12 mouse cellular contexts compared by ENCODE assay signal in genomic region chr16:10286513-10287268, GRCm38 (mm10). TPM values are rescaled to one million over a fixed set of nuclear protein-coding genes. Genes with fewer than 3 reads are reported as not detected.
DNase-seq lines count a peak whose midpoint lies in the region; ATAC-seq and TF ChIP-seq lines count a peak whose summit lies in the region.
"Had no signal": no experiment of that assay in that cellular context is flagged by ENCODE, and none has a peak within 500 bp of the region (broad histone marks: within the 10 kb centered on the region; RNA-seq: fewer than 3 reads in every experiment).

No protein-coding gene starts in this region.

- DNase-seq in hindbrain, embryonic 14.5 days (ENCODE audit: low spot score): peak; percentile 30
- no peak for DNase-seq in hindbrain, embryonic 11.5 days (ENCODE audit: low spot score)
- peak; percentile 84 for DNase-seq in 3134 (ENCODE audit: extremely low read depth, insufficient read length, low spot score)
- DNase-seq in MEL (ENCODE audit: low read depth, low spot score): peak; percentile 34
- peak; percentile 28 to 83 for DNase-seq in left cerebral cortex, postnatal 25 days (ENCODE audit: low spot score in 2 of 2)
- DNase-seq in gastrocnemius, postnatal 36 days: no peak
- DNase-seq in cerebellum, adult 8-10 months: no peak
- DNase-seq: adrenal gland, postnatal 25 days; liver, embryonic 13.5 days had no signal

- TF ChIP-seq EP300 in MEL (IDR thresholded peaks at IDR 0.05; ENCODE audit: low read depth in 1 of 2, low read length in 2 of 2): 0 out of 4 replicates have a peak, but pooled peaks have one; percentile 29 to 32

- H3K4me1 ChIP-seq in hindbrain, embryonic 14.5 days (replicated peaks; ENCODE audit: control insufficient read depth, insufficient read depth, low read length): no peaks in the 10 kb centered on the region
- no peaks in the 10 kb centered on the region for H3K4me1 ChIP-seq in hindbrain, embryonic 11.5 days (replicated peaks; ENCODE audit: control insufficient read depth, insufficient read depth, low read length)
- H3K4me1 ChIP-seq in MEL (ENCODE audit: control insufficient read depth in 1 of 2, insufficient read depth in 2 of 2, low read length in 2 of 2): peaks cover 0 to 12% of the 10 kb centered on the region in 2 experiments; a peak in 3 of 4 replicates
- H3K4me1 ChIP-seq: hindbrain, embryonic 15.5 days; liver, embryonic 13.5 days; neural tube, embryonic 15.5 days had no signal

- no peaks in the 10 kb centered on the region for H3K79me2 ChIP-seq in MEL (ENCODE audit: control insufficient read depth, insufficient read depth, low read length, poor library complexity)

- no peak for TF ChIP-seq CTCF in MEL (IDR thresholded peaks at IDR 0.05 in 2 of 3, conservative IDR thresholded peaks at IDR 0.05 in 1 of 3; ENCODE audit: control insufficient read depth in 1 of 3, insufficient read depth in 1 of 3, low read depth in 2 of 3, low read length in 3 of 3, poor library complexity in 1 of 3, severe bottlenecking in 1 of 3)

- TF ChIP-seq POLR2A in MEL (IDR thresholded peaks at IDR 0.05; ENCODE audit: control insufficient read depth in 1 of 2, insufficient read depth in 1 of 2, low read depth in 1 of 2, low read length in 2 of 2, poor library complexity in 1 of 2): no peak

- TF ChIP-seq RAD21 in MEL (IDR thresholded peaks at IDR 0.05; ENCODE audit: low read depth, low read length): no peak

- intact Hi-C loops in left cerebral cortex, postnatal 25 days (cut with DNase I): no loop called here
- intact Hi-C loops in gastrocnemius, postnatal 36 days (cut with DNase I): no loop called here

- no peak overlapping the region for H3K4me3 ChIP-seq in hindbrain, embryonic 14.5 days (replicated peaks; ENCODE audit: low read length)
- no peak overlapping the region for H3K4me3 ChIP-seq in hindbrain, embryonic 11.5 days (ENCODE audit: low read depth, low read length)
- H3K4me3 ChIP-seq in MEL (ENCODE audit: control insufficient read depth in 1 of 2, insufficient read depth in 1 of 2, low read depth in 2 of 2, low read length in 2 of 2): no peak overlapping the region; a peak in 1 of 4 replicates
- H3K4me3 ChIP-seq: hindbrain, embryonic 15.5 days; liver, embryonic 13.5 days; neural tube, embryonic 15.5 days had no signal

- WGBS in hindbrain, embryonic 14.5 days: 82% methylated on average over 9 of the region's 9 CpGs
- 83% methylated on average over 9 of the region's 9 CpGs for WGBS in hindbrain, embryonic 11.5 days

- no peaks in the 10 kb centered on the region for H3K9me3 ChIP-seq in hindbrain, embryonic 14.5 days (ENCODE audit: control insufficient read depth, low read length)
- H3K9me3 ChIP-seq in hindbrain, embryonic 11.5 days (ENCODE audit: control insufficient read depth, low read length): no peaks in the 10 kb centered on the region
- H3K9me3 ChIP-seq in MEL (replicated peaks; ENCODE audit: insufficient read depth, low read length): no peaks in the 10 kb centered on the region
- H3K9me3 ChIP-seq: hindbrain, embryonic 15.5 days; liver, embryonic 13.5 days; neural tube, embryonic 15.5 days had no signal

- no peak overlapping the region for H3K4me2 ChIP-seq in hindbrain, embryonic 14.5 days (replicated peaks)
- no peak overlapping the region for H3K4me2 ChIP-seq in hindbrain, embryonic 11.5 days (replicated peaks; ENCODE audit: low read depth, low read length)
- H3K4me2 ChIP-seq: hindbrain, embryonic 15.5 days; liver, embryonic 13.5 days; midbrain, embryonic 11.5 days; neural tube, embryonic 15.5 days had no signal

- H3K27ac ChIP-seq in hindbrain, embryonic 14.5 days: no peak overlapping the region
- no peak overlapping the region for H3K27ac ChIP-seq in hindbrain, embryonic 11.5 days (ENCODE audit: low read depth, low read length)
- peak overlapping the region; percentile 14; the same call in 1 of the 2 replicates for H3K27ac ChIP-seq in MEL (ENCODE audit: control insufficient read depth, low read depth, low read length)
- H3K27ac ChIP-seq: hindbrain, embryonic 15.5 days; liver, embryonic 13.5 days; neural tube, embryonic 15.5 days had no signal

- ATAC-seq in hindbrain, embryonic 14.5 days (ENCODE audit: low FRiP score): no peak
- ATAC-seq in hindbrain, embryonic 11.5 days (ENCODE audit: low FRiP score): no peak

- H3K9ac ChIP-seq in hindbrain, embryonic 14.5 days: no peak overlapping the region
- no peak overlapping the region for H3K9ac ChIP-seq in hindbrain, embryonic 11.5 days (ENCODE audit: low read depth, low read length)
- 0 out of 2 replicates have a peak overlapping the region, but pooled peaks have one; percentile 7 for H3K9ac ChIP-seq in MEL (ENCODE audit: control insufficient read depth, low read depth, low read length, poor library complexity, severe bottlenecking)
- H3K9ac ChIP-seq: hindbrain, embryonic 15.5 days; liver, embryonic 13.5 days; neural tube, embryonic 15.5 days had no signal

- no peaks in the 10 kb centered on the region for H3K27me3 ChIP-seq in hindbrain, embryonic 14.5 days (ENCODE audit: control insufficient read depth, insufficient read depth, low read length)
- H3K27me3 ChIP-seq in hindbrain, embryonic 11.5 days (ENCODE audit: control insufficient read depth, insufficient read depth, low read length): no peaks in the 10 kb centered on the region
- no peaks in the 10 kb centered on the region for H3K27me3 ChIP-seq in MEL (ENCODE audit: control insufficient read depth in 1 of 2, insufficient read depth in 2 of 2, low read length in 2 of 2)
- H3K27me3 ChIP-seq: hindbrain, embryonic 15.5 days; liver, embryonic 13.5 days; neural tube, embryonic 15.5 days had no signal

- H3K36me3 ChIP-seq in hindbrain, embryonic 14.5 days (replicated peaks; ENCODE audit: control insufficient read depth, insufficient read depth): no peaks in the 10 kb centered on the region
- H3K36me3 ChIP-seq in hindbrain, embryonic 11.5 days (ENCODE audit: control insufficient read depth, insufficient read depth, low read length): no peaks in the 10 kb centered on the region
- peaks cover 0 to 5% of the 10 kb centered on the region in 2 experiments; a peak in 2 of 4 replicates for H3K36me3 ChIP-seq in MEL (ENCODE audit: control insufficient read depth in 1 of 2, insufficient read depth in 2 of 2, low read length in 2 of 2)
- H3K36me3 ChIP-seq: hindbrain, embryonic 15.5 days; liver, embryonic 13.5 days; neural tube, embryonic 15.5 days had no signal

TF ChIP-seq in MEL, 35 proteins besides CTCF, POLR2A, EP300 and RAD21:
- no peak for TF ChIP-seq USF2 (IDR thresholded peaks at IDR 0.05; ENCODE audit: borderline replicate concordance in 1 of 2, insufficient read depth in 1 of 2, low read depth in 1 of 2, low read length in 2 of 2)
- TF ChIP-seq MEF2A (IDR thresholded peaks at IDR 0.05; ENCODE audit: extremely low read depth, insufficient replicate concordance, low read depth, low read length, poor library complexity, severe bottlenecking): peak; percentile 72; the same call in 1 of the 2 replicates
- TF ChIP-seq RCOR1 (IDR thresholded peaks at IDR 0.05; ENCODE audit: low read depth, low read length): no peak
- TF ChIP-seq ETS1 (IDR thresholded peaks at IDR 0.05; ENCODE audit: low read depth, low read length): peak; percentile 57; the same call in 1 of the 2 replicates
- TF ChIP-seq ZC3H11A (IDR thresholded peaks at IDR 0.05; ENCODE audit: low read depth, low read length): no peak

RNA-seq across cellular contexts. Expression of gene Emp2, which starts 27.1 kb away (rescaled TPM):
- polyA plus RNA-seq in hindbrain, embryonic 14.5 days (2014; fragmentation: Nextera tagmentation; extraction: Ambion mirVana): 17.6 and 19.5 TPM in 2 replicates
- polyA plus RNA-seq in hindbrain, embryonic 11.5 days (2014; fragmentation: Nextera tagmentation; extraction: Ambion mirVana): 2.6 and 3.6 TPM in 2 replicates
- not detected in 2 replicates for total RNA-seq in MEL (2012; rRNA removed)
- polyA plus RNA-seq in MEL (2012; ENCODE audit: insufficient read depth in 1 of 2, insufficient read length in 2 of 2, low read depth in 1 of 2, low replicate concordance in 2 of 2, missing spikeins in 1 of 2): not detected
- total RNA-seq in left cerebral cortex, postnatal 25 days (2021): 10 to 100 TPM; 13.8 to 14.5 TPM
- 1 to 10 TPM; 4.3 to 4.9 TPM for total RNA-seq in gastrocnemius, postnatal 36 days (2021)

Comparison
In these comparisons a context has a peak if more than half of its experiments do, and no peak if none do; other contexts are left out.
1. DNase-seq: peak in hindbrain, embryonic 14.5 days (single experiment), 3134 (single experiment), MEL (single experiment) and left cerebral cortex, postnatal 25 days (2 of 2); none in hindbrain, embryonic 11.5 days (single experiment), gastrocnemius, postnatal 36 days (0 of 2) and cerebellum, adult 8-10 months (single experiment).